Mouse (Mus musculus): ENCODE measurements at regions not wholly inside any gene's neighbourhood (a gene's known extent, or its start where the extent isn't known, plus 50 kb on each side); places are given as distances from the start of the nearest gene placed in this dataset.

DNA sequence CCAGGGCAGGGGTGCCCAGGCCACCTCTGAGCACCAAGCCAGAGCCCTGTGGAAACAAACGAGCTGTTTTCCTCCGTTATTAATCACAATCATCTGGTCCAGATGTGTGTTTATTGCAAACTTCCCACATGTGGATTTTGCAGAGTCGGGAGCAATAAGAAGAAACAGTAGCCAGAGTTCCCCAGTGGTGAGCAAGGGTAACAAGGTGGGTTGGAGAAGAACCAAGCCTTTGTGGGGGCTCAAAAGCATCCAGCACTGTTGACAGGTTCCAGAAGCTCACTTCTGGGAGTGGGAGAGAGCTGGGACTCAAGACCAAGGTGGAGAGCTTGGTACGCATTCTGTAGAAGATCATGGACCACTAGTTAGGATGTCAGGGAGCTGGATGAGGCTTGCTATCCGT, 63.6 kb downstream of the Hif1an start:
- no peak for DNase-seq (ENCODE audit: low spot score in 2 of 2)

DNA sequence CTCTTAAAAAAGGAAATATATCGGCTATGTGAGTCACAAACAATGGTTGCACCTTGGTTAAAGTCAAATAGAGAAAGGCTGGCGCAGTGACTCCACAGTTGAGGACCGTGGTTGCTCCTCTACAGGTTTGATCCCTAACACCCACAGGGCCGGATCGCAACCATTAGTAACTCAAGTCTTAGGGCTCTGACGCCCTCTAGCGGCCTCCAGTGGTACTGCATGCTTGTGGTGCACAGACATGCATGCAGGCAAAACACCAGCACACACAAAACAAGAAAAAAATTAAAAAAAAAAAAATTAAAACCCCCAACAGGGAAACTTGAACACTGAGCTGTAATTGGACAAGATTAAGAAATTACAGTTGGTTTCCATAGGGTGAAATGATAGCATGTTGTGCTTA, 67.1 kb downstream of the Hif1an start:
- DNase-seq (ENCODE audit: low spot score in 2 of 2) = no peak

DNA sequence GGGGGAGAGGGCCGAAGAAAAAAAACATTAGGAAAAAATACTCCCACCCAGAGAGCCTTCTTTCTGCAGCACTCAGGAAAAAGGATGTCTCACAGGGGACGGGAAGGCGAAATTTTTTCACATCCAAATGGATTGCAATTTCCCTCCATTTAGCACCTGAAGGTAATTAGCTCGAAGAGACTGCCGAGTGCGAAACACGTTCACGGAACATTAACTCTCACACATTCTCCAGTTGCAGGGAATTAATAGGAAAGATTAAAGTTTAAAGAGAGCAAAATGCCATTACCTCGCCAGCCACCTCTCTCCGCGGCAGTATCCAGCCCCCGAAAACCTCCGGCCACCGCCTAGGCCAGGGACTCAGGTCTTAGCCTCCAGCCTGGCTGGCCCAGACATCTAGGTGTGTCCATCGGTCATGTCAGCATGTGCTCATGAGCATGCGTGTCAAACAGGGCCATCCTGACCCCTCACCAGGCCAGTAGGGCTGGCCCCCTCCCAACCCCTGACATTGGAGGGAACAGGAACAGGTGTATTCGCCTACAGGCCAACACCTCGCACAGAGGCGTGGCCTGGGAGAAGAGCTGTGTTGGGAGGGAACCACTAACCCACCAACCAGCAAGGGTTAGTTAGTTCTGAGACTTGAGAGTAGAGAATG, 68.8 kb downstream of the Hif1an start:
- DNase-seq (ENCODE audit: low spot score in 2 of 2) = no peak

DNA sequence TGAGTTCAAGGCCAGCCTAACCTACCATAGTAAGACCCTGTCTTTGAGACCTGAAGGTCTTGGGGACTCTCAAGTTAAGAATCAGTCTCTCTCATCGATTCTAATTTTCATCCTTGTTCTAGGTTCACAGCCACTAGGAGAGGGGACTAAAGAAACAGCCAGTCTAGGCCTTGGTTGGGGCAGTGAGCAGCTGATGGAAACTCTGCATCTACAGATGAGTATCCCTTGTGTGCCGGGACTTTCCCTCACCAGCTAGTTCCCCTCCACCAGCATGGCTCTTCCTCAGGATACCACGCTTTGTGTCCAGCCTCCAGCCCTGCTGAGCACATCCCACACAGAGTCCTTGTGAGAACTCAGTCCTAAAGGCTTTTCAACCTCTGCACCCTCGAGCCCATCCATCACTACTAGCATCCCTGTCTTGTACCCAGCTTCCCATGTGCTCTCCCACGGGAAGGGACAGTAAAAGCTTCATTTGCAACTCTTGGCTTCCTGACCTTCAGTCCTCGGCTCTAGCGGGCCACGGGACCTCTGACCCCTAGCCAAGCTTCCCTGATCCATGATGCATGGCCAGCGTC, 74.6 kb downstream of the Hif1an start:
- DNase-seq (ENCODE audit: low spot score in 2 of 2) = no peak

DNA sequence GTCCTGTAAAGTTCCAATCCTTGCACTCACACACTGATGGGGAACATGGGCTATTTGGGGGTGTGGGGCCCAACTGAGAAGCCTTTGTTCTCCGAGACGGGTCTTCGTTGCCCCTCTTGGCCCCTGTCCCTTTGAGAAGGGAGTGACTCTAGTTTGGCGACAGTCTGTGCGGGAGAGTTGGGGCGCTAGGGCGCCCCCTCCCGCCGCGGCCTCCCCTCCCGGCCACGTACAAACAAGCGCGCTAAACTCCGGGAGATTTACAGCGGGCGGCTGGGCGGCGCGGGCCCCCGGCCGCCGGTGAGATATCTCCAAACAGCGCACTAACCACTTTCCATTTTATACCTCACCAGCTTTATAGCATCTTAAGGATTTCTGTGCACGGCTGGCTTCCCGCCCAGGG, 77.4 kb downstream of the Hif1an start:
- DNase-seq (ENCODE audit: low spot score in 2 of 2) = no peak

DNA sequence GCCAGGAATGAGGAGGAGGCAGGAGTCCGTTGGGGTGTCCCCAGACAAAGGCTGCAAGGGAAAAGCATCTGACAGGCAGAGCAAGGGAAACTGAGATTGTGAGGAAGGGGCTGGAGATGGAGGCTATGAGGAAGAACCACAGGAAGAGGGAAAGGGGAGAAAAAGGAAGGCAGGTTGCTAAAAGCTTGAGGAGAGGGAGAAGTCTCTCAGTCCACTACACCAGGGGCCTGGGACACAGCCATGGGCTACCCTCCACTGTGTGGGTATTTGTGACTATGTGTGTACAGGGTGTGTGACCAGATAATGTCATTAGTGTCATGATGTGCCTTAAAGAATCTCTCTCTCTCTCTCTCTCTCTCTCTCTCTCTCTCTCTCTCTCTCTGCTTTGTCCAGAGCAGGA, 77.9 kb downstream of the Hif1an start:
- DNase-seq (ENCODE audit: low spot score in 2 of 2) = no peak

DNA sequence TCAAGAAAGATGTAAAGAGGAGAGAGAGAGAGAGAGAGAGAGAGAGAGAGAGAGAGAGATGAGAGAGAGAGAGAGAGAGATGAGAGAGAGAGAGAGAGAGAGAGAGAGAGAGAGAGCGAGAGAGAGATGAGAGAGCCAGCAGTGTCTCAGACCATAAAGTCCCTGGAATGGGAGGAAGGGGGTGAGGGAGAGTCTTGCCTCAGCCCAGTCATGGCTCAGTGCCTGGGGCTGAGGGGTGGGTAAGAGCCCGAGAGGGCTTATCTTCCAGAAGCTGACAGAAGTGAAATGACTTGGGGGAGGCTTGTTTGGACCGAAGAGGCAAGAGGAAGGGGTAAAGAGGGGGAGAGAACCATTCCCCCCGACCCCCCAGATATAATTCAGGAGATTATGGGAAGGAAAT, 79.6 kb downstream of the Hif1an start:
- no peak for DNase-seq (ENCODE audit: low spot score in 2 of 2)

DNA sequence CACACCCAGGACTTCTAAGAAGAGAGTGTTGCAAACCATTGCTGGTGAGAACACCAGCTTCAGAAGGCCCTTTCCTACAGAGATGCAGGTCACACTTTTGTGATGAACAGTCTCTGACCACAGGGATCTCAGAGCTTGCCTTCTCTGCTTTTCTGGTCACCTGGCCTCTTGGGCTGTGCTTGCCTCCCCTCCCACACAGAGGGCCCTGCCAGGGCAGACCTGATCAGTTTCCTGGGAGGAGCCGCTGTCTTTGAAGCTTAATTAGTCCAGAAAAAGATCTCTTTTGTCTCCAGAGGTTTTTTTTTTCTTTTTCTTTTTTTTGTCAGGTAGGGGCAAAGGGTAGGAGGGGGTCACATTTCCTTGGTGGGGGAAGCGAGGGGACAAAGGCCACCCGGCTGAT, 81.7 kb downstream of the Hif1an start:
- no peak for DNase-seq (ENCODE audit: low spot score in 2 of 2)

DNA sequence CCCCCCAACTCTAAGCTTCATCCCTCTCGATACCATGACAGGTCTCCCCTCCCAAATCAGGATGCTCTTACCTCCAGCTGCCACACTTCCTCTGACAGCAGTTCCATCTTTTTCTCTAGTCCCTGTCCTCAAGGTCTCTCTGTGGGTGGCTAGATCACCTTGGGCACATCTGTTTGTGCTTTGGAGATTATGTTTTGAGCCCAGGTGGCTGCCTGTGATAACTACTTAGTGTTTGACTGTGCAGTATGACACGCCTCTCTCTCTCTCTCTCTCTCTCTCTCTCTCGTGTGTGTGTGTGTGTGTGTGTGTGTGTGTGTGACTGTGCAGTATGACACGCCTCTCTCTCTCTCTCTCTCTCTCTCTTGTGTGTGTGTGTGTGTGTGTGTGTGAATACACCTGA, 82.3 kb downstream of the Hif1an start:
- no peak for DNase-seq (ENCODE audit: low spot score in 2 of 2)

DNA sequence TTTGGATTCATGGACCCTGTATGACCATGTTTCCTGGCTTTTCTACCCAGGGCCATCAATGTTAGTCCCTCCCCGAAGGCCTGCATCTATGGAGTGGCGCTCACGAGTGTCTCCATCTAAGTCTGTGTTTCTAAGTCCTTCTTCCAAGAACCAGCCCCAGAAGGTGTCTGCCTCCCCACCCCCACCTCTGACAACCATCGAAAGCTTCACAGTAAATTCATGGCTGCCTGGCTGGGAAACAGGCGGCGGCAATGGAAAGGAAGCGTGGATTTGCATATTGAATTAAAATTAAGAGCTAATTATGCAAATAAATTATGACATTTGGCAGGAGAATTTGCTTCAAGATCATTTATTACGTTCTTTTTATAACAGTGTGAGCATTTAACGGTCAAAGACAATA, 83.9 kb downstream of the Hif1an start:
- no peak for DNase-seq (ENCODE audit: low spot score in 2 of 2)

DNA sequence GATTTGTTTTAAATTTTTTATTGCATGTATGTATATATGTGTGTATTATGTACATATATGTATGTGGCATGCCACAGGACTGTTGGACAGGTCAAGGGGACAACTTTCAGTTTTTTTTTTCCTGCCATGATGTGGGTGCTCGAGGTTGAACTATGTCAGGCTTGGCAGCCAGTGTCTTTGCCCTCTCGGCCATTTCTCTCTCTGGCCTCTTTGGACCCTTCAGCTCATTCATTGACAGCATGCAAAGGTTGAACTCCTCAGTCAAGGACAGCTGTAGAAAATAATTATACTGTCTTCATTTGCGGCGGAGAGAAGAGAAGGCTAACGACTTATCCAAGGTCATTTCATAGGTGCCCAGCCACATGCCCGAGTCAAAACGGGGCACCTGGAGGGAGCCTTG, 86.6 kb downstream of the Hif1an start:
- DNase-seq (ENCODE audit: low spot score in 2 of 2) = no peak

DNA sequence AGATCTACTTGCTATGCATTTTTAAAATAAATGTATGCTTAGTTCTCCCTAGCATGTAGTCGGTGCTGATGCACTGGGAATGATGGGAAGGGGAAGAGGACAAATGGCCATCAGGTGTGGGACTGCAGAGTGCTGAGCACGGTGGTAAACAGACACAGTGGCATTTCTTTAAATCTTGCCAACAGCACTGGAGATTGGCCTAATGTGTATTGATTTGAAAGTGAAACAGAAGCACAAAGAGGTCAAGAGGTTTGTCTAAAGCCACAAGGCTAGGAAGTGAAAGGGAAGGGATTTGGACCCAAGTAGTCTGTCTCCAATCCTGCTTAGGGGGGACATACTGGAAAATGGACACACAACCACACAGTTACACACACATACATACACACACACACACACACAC, 88.2 kb downstream of the Hif1an start:
- DNase-seq (ENCODE audit: low spot score in 2 of 2) = no peak

DNA sequence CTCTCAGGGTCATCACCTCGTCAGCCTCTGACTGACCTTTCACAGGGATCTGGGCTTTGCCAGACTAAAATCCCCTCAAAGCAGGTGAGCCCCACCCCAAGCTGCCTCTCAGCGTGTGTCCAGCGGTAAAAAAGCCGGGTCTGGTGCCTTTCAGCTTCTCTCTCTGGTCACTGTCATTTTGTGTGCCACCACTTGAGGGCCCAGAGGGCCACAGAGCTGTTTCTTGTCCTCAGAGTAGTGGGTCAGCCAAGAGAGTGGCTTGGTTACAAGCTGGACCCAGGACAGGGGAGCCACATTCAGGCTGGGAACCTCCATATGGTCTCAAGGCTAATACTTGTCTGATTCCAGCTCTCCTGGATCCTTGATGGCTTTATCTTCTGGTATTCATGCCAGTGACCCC, 89.0 kb downstream of the Hif1an start:
- no peak for DNase-seq (ENCODE audit: low spot score in 2 of 2)

DNA sequence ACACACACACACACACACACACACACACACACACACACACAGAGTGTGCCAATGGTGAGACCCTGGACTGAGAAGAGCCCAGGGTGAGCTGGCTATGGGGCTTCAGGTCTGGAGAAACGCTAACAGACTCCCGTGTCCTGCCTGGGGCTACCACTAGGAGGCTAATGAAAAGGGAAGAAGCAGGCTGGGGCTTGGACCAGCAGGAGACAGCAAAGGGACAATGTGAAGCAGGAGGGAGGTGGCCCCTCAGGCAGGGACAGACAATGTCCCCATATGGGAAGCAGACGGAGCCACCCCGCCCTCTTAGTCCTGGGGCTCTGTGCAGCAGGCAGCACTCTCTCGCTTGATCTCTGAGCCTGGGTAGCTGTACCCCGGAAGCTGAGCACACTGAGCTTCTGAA, 93.1 kb downstream of the Hif1an start:
- DNase-seq (ENCODE audit: low spot score in 2 of 2) = no peak

DNA sequence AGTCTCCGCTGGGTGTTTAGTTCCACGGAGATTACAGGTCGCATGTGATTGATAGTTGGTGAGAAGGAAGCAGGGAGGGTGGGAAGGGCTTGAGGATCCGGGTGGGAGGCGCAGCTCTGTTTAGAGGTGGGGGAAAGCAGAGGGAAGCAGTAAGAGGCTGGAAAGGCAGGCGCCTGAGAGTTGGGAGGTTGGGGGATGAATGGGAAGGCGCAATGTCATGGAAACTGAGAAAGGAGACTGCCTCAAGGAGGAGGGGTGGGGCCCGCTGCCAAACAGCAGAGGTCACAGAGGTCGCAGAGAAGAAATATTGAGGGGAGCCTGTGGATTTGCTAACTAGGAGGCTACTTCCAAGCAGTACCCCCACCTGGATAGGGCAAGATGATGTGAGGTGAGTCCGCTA, 96.5 kb upstream of the Pax2 start:
- no peak for DNase-seq (ENCODE audit: low spot score in 2 of 2)

DNA sequence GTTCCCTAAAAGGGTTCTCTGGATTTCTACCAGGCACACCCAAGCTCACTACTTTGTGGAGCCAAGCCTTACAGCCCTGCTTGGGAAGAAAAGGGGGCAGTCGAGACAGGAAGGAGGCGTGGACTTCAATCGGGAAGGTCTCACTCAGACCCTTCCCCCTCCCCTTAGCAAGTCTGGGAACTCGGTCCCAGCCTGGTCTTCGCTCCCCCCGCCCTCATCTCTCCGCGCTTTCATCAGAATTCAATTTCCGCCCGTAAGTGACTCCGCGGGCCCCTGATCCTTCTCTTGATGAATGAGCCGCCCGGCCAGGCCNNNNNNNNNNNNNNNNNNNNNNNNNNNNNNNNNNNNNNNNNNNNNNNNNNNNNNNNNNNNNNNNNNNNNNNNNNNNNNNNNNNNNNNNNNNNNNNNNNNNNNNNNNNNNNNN, 86.3 kb upstream of the Pax2 start:
- DNase-seq (ENCODE audit: low spot score in 2 of 2) = no peak

DNA sequence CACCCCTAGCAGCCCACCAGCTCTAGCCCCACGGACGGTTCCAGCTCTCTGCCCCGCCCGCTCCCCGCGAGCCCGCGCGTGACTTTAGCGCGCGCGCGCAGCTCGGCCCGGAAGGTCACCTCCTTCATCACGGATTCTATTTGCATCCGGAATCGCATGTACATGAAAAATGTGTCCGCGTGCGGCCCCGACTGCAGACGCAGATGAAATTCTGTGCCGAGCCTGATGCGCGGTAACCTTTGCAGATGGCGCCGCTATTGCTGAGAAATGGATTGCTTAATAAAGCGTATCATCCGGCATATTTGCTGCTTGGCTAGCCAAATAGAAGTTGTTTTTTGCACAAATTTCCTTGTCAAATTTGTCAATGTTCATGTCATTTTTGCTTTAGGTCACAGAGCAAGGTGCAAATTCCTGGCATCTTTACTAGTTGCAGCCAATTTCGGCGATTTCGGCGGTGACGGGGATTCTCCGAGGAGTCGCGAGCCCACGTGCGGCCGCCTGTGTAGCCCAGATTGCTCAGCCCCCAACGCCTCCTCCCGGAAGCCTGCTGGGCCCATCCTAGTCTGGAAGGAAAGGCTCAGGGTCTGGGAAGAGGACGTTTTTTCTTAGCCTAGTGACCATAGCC, 81.1 kb upstream of the Pax2 start:
- DNase-seq (ENCODE audit: low spot score in 2 of 2) = no peak

DNA sequence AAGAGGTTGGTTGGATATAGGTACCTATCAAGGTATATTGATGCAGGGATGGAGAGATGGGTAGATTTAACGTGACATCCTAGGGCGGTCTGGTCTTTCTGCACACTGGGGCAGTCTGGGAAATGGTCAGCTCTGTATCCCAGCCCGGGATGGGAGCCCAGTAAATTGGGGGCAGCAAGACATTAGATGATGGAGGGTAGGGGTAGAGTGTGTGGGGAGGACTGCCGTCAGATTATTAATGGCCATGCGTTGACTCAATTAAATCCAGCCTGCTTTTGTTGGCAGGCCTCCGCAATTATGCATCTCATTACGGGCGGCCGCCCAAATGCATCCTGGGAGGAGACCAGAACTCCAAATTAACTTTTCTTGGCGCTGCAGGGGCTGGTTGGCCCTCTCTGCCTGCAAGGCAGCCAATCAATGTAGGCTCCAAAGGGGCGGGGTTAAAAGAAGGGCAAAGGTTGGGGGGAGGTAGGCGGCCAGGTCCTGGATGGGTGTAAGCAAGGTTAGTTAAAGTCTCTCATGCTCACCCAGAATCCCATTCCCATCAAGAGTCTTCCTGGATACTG, 79.2 kb upstream of the Pax2 start:
- no peak for DNase-seq (ENCODE audit: low spot score in 2 of 2)

DNA sequence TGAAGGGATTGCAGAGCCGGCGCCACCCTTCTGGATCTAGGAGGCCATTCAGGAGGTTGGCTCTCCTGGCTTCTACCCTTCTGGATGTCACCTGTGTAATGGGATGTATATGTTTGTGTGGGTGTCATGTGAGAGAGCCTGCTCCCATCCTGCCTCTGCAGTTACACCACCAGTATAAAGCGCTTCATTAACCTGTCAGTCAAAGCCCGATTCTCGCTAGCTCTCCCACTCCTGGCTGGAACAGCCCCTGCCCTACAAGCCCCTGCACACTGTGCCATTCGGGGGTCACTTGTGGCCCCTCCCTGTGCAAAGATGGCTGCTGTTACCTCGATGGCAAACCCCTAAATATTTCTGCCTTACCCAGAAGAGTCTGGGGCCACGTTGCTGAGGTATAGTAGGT, 78.5 kb upstream of the Pax2 start:
- DNase-seq (ENCODE audit: low spot score in 2 of 2) = no peak

DNA sequence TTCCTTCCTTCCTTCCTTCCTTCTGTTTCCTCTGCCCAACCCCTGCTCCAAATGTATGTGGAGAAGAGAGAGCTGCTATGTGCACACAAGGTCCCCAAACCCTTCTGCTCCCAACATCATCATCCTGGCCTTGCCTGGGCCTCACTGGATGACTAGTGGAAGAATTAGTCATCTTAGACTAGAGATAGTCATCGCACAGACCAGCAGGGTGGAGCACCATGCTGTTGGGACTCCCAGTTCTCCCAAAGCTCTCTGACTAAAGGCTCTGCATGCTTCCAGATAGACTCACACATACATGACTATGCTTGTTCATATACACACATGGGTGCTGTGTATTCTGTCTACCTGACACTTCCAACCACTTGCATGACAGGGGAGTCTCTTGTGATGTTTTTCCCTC, 77.2 kb upstream of the Pax2 start:
- DNase-seq (ENCODE audit: low spot score in 2 of 2) = no peak

DNA sequence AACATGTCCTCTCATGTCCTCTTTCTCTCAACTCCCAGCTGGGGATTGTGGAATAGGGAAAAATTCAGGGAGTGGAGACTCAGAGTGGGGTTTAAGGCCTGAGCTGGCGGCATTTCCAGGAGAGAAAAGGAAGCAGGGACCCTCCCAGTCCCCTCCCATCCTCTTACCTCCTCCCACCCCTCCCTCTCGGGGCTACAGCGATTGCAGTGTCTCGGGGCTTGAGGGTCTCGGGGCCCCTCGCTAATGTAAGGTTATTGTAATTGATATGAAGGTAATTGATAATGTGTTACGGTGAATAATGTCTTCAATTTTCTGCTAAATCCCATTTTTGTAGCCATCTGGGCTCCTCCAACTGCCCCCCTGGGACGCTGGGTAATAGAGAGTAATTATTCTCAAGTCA, 74.2 kb upstream of the Pax2 start:
- no peak for DNase-seq (ENCODE audit: low spot score in 2 of 2)

DNA sequence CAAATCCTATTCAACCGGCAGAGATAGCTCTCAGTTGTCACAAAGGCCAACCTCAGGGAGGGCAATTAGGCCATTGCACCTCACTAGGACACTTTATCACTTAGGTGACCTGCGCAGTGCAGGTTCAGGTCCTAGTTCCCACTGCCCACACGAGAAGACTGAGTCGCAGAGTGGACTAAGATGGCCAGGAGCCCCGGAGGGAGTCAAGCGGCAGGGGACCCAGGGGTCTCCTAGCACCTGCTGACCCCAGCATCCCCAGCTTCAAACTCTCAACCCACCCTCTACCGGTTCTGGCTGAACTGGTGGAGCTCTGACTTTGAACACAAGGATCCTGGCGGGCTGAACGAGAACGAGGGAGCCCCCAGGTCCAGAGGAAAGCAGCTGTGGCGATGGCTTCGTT, 72.7 kb upstream of the Pax2 start:
- DNase-seq (ENCODE audit: low spot score in 2 of 2) = no peak

DNA sequence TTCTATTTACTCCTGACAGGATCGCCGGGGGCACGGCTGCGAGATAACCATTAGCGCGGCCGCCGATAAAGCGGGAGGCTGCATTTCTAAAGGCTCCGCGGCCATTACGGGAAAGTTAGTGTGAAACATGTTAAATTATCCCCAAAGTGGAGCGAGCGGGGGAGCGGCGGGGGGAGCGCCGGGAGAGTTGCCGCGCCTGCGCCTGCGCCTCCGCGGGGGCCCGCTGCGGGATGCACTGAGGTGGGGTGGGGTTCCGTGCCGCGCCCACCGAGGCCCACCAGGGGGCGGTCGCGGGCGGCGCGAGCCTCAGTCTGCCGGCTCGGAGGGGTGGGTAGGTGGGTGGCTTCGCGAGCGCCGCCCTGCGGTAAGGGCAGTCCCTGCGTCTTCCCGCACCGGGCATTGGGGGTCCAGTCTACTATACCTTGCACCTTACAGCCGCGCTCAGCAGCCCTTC, 71.8 kb upstream of the Pax2 start:
- DNase-seq (ENCODE audit: low spot score in 2 of 2) = no peak
